Mouse (Mus musculus) hindbrain, embryonic 11.5 days (tissue): ENCODE measurements at regions not wholly inside any gene's neighbourhood (a gene's known extent, or its start where the extent isn't known, plus 50 kb on each side); places are given as distances from the start of the nearest gene placed in this dataset.
"Not testable (repeated sequence)": the region's sequence is repeated elsewhere in the genome, so short reads cannot be mapped to it uniquely, and the experiment has no call there.

Experiments
- ATAC-seq: fragments of 200-750 bp; cut with Nextera tagmentation; 2 replicates; pipeline ENCODE4 v1.8.0; 2017; ENCODE audit warnings: mild to moderate bottlenecking, moderate TSS enrichment, moderate library complexity; ENCODE audit not compliant: low FRiP score
- DNase-seq: peaks from one replicate; pipeline ENCODE4 v3.0.0-alpha.2; 2015; ENCODE audit warnings: low spot score
- H3K27ac ChIP-seq: fragments of 300-500 bp; sonication (generic); 2 replicates; pipeline ENCODE4 v1.5.1; 2014; ENCODE audit warnings: mild to moderate bottlenecking, low read depth, low read length
- H3K27me3 ChIP-seq: fragments of 300-500 bp; sonication (generic); 2 replicates; pipeline ENCODE4 v1.6.1; 2014; ENCODE audit warnings: mild to moderate bottlenecking, low read length, moderate library complexity, mixed read lengths; ENCODE audit not compliant: control insufficient read depth, insufficient read depth
- H3K36me3 ChIP-seq: fragments of 300-500 bp; sonication (generic); 2 replicates; pipeline ENCODE4 v1.6.1; 2014; ENCODE audit warnings: mild to moderate bottlenecking, low read length, moderate library complexity, mixed read lengths; ENCODE audit not compliant: control insufficient read depth, insufficient read depth
- H3K4me1 ChIP-seq: fragments of 300-500 bp; sonication (generic); replicated peaks from 2 replicates; pipeline ENCODE4 v1.6.1; 2014; ENCODE audit warnings: low read length, mixed read lengths; ENCODE audit not compliant: control insufficient read depth, insufficient read depth
- H3K4me2 ChIP-seq: fragments of 300-500 bp; sonication (generic); replicated peaks from 2 replicates; pipeline ENCODE4 v1.6.1; 2014; ENCODE audit warnings: mild to moderate bottlenecking, low read depth, low read length
- H3K4me3 ChIP-seq: fragments of 300-500 bp; sonication (generic); 2 replicates; pipeline ENCODE4 v1.5.1; 2014; ENCODE audit warnings: low read depth, low read length
- H3K9ac ChIP-seq: fragments of 300-500 bp; sonication (generic); 2 replicates; pipeline ENCODE4 v1.6.1; 2014; ENCODE audit warnings: low read depth, low read length
- H3K9me3 ChIP-seq: fragments of 300-500 bp; sonication (generic); 2 replicates; pipeline ENCODE4 v1.6.1; 2016; ENCODE audit warnings: low read length; ENCODE audit not compliant: control insufficient read depth
- WGBS: fragments of 180-500 bp; shearing (Covaris S2); extraction: QIAGEN DNeasy Blood & Tissue Kit; methylation state at CpG from one replicate; pipeline ENCODE4 v1.1.7; 2014; 5-methylcytosine and 5-hydroxymethylcytosine counted together

- Histone ChIP-seq H3K27ac (no peak overlapping the region), H3K27me3 (no peaks in the 10 kb centered on the region), H3K36me3 (no peaks in the 10 kb centered on the region), H3K9ac (no peak overlapping the region), H3K9me3 (no peaks in the 10 kb centered on the region), H3K4me3 (no peak overlapping the region), H3K4me2 (no peak overlapping the region), H3K4me1 (no peaks in the 10 kb centered on the region)
- DNase-seq (no peak), ATAC-seq (no peak)
- 85% methylated on average over 3 of the region's 3 CpGs for WGBS
These were observed 97.5 kb downstream of the Rchy1 start for GRCm38 (mm10) chr5:91865365-91865764.

GRCm38 (mm10) chr5:91862843-91863242 is 100.0 kb downstream of the Rchy1 start:
- no peaks in the 10 kb centered on the region for H3K9me3 ChIP-seq
- H3K36me3 ChIP-seq: no peaks in the 10 kb centered on the region
- no peak for ATAC-seq
- no peak overlapping the region for H3K27ac ChIP-seq
- no peak overlapping the region for H3K4me3 ChIP-seq
- DNase-seq: no peak
- H3K4me2 ChIP-seq: no peak overlapping the region
- WGBS: 87% methylated on average over 3 of the region's 3 CpGs
- no peaks in the 10 kb centered on the region for H3K27me3 ChIP-seq
- no peak overlapping the region for H3K9ac ChIP-seq
- H3K4me1 ChIP-seq: no peaks in the 10 kb centered on the region

DNA sequence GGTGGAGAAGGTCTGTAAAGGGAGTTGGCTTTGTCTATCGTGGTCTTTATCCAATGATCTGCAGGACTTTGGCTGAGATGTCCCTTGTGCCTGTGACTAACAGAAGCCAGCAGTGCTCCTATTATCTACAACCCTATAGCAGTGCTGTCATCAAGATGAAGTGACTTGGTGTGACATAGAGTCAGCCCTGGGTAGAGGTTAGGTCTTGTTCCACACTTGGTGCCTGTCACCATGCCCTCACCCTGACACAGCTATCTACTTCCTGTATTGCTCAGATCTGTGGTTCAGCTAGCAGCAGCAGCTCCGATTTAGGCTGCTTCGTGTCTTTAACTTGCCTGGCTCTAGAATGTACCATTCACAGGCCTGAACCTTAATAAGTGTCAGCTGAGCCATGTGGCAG is 100.6 kb downstream of the Rchy1 start:
- Histone ChIP-seq H3K27ac (no peak overlapping the region), H3K9ac (no peak overlapping the region), H3K4me2 (no peak overlapping the region), H3K27me3 (no peaks in the 10 kb centered on the region), H3K4me3 (no peak overlapping the region), H3K9me3 (no peaks in the 10 kb centered on the region), H3K36me3 (no peaks in the 10 kb centered on the region), H3K4me1 (no peaks in the 10 kb centered on the region)
- no peak for ATAC-seq
- WGBS: 91% methylated on average over 3 of the region's 3 CpGs
- DNase-seq: no peak

GRCm38 (mm10) chr5:91861440-91862187 is 101.3 kb downstream of the Rchy1 start:
- no peaks in the 10 kb centered on the region for H3K9me3 ChIP-seq
- H3K27ac ChIP-seq: no peak overlapping the region
- DNase-seq (no peak), ATAC-seq (no peak)
- H3K36me3 ChIP-seq: no peaks in the 10 kb centered on the region
- no peaks in the 10 kb centered on the region for H3K27me3 ChIP-seq
- no peak overlapping the region for H3K4me3 ChIP-seq
- H3K4me2 ChIP-seq: no peak overlapping the region
- H3K9ac ChIP-seq: no peak overlapping the region
- WGBS: 71% methylated on average over 11 of the region's 11 CpGs
- H3K4me1 ChIP-seq: no peaks in the 10 kb centered on the region

- Histone ChIP-seq H3K4me2 (no peak overlapping the region), H3K4me1 (no peaks in the 10 kb centered on the region), H3K9me3 (no peaks in the 10 kb centered on the region), H3K27me3 (no peaks in the 10 kb centered on the region), H3K36me3 (no peaks in the 10 kb centered on the region), H3K4me3 (no peak overlapping the region), H3K9ac (no peak overlapping the region), H3K27ac (no peak overlapping the region)
- 75% methylated on average over 2 of the region's 2 CpGs for WGBS
- ATAC-seq (no peak), DNase-seq (no peak)
These were observed 102.4 kb downstream of the Rchy1 start for GRCm38 (mm10) chr5:91860489-91860888.

DNA sequence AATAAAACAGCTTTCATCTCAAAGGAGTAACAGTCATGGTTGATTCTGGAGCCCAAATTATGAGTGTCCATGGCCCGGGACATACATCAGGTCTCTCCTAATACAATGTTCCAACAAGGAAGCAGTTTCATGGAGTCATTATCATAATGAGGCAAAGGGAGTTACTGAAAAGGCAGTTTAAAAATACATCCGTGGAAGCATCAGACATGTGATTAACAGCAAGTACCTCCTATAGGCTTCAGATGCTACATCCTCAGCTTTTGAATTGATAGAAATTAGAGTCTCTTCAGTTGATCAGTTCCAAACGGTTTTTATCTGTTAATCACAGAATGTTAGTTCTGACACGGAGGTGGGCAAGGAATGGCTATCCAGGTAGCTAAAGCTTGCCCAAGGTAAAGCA is 110.5 kb downstream of the Rchy1 start:
- Histone ChIP-seq H3K27me3 (no peaks in the 10 kb centered on the region), H3K4me3 (no peak overlapping the region), H3K9ac (no peak overlapping the region), H3K9me3 (no peaks in the 10 kb centered on the region), H3K36me3 (no peaks in the 10 kb centered on the region), H3K4me2 (no peak overlapping the region), H3K4me1 (no peaks in the 10 kb centered on the region), H3K27ac (no peak overlapping the region)
- no peak for ATAC-seq
- DNase-seq: no peak
- 86% methylated on average over 4 of the region's 4 CpGs for WGBS

DNA sequence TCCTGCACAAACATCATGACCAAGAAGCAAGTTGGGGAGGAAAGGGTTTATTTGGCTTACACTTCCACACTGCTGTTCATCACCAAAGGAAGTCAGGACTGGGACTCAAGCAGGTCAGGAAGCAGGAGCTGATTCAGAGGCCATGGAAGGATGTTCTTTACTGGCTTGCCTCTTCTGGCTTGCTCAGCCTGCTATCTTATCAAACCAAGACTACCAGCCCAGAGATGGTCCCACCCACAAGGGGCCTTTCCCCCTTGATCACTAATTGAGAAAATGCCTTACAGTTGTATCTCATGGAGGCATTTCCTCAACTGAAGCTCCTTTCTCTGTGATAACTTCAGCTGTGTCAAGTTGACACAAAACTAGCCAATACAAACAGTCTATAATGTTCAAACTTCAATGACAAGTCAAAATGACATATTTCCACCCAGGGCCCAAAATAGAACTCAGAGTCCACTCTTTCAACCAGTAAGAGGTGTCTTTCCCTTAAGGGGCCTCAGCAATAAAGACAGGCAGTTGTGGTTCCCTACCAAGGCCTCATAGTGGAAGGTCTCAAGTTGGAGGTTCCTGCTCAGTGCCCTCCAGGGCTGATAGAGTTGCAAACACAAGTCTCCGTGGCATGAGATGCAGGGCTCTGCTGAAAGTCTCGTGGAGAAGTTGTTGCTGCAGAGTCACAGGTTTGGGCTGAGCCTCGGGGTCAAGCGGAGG is 111.9 kb downstream of the Rchy1 start:
- DNase-seq, H3K4me3 ChIP-seq, H3K9ac ChIP-seq, H3K27ac ChIP-seq, H3K4me1 ChIP-seq, H3K4me2 ChIP-seq, ATAC-seq, H3K27me3 ChIP-seq, H3K36me3 ChIP-seq, H3K9me3 ChIP-seq: not testable (repeated sequence)
- 85% methylated on average over 4 of the region's 4 CpGs for WGBS

DNA sequence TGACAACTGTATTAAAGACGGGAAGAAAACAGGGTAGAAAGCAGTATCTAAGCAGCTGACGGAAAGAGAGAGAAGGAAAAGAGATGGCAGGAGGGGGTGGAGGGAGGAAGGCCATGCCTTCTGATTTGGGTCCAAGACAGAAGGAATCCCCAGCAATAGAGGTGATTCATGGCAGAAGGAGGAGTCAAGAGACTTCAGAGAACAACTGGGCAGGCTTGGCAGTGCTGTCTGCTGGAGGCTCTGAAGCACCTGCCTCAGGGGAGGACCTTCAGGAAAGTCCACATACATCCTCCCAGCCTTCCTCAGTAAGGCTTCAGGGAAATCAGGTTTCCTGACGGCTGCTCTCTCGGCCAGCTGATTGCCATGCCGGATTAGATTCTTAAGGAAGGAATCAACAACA is 112.4 kb downstream of the Rchy1 start:
- Histone ChIP-seq H3K4me2 (no peak overlapping the region), H3K27ac (no peak overlapping the region), H3K9me3 (no peaks in the 10 kb centered on the region), H3K4me3 (no peak overlapping the region), H3K9ac (no peak overlapping the region), H3K4me1 (no peaks in the 10 kb centered on the region), H3K36me3 (no peaks in the 10 kb centered on the region), H3K27me3 (no peaks in the 10 kb centered on the region)
- DNase-seq: no peak
- no peak for ATAC-seq
- WGBS: 87% methylated on average over 5 of the region's 5 CpGs

DNA sequence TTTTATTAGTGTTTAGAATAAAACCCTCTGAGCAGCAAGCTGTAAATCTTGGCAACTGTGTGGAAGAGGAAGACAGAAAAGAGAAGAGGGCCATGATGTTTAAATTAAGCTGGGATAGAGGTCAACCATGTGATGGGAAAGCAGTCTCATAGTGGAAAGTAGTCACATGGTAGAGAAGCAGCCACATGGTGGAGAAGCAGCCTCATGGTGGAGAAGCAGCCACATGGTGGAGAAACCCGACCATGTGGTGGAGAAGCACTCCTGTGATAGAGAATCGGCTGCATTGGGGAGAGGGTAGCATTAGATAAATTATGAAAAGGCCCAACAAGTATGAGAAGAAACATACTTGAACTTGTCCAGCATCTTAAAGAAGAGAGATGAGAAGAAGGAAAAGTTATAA is 113.3 kb downstream of the Rchy1 start:
- H3K27me3 ChIP-seq: no peaks in the 10 kb centered on the region
- H3K4me3 ChIP-seq: no peak overlapping the region
- H3K4me2 ChIP-seq: no peak overlapping the region
- H3K9me3 ChIP-seq: no peaks in the 10 kb centered on the region
- DNase-seq: no peak
- H3K36me3 ChIP-seq: no peaks in the 10 kb centered on the region
- no peak for ATAC-seq
- H3K9ac ChIP-seq: no peak overlapping the region
- H3K4me1 ChIP-seq: no peaks in the 10 kb centered on the region
- WGBS: 80% methylated on average over 2 of the region's 2 CpGs
- no peak overlapping the region for H3K27ac ChIP-seq
